Mouse (Mus musculus) bone marrow macrophage, adult 2 months (primary cell): ENCODE data around the gene Abcg1.

Experiments
- CTCF ChIP-seq: IDR thresholded peaks from 2 replicates; pipeline ENCODE4 v1.5.1; 2012; ENCODE audit warnings: low read depth, mild to moderate bottlenecking, low read length, moderate library complexity
- POLR2A ChIP-seq: IDR thresholded peaks from 2 replicates; pipeline ENCODE4 v1.6.1; 2012; ENCODE audit warnings: mild to moderate bottlenecking, low read depth, low read length, borderline replicate concordance

DNA sequence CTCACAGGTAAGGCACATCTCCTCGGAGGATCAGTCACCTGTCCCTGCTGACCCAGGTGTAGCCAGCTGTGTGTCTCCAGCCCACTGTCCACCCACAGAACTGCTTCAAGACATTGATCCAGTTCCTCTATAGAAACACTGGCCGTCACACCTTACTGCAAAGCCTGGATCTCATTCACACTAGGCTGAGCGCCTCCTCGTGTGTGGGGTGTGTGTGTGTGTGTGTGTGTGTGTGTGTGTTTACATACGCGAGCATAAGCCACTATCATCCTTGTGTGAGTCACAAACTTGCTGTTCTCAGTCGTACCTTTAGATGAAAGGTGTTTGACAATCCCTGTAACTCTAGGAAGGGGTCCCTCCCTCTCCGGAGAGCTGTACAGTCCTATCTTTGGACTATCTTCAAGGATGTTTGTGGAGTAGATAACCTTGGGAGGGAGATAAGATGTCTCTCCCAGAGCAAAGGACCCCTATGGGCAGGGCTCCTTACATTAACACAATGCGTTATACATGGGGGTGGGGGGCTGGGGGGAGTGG, 95.6 kb downstream of the Abcg1 start:
- TF ChIP-seq CTCF (no peak), POLR2A (no peak)
